8 mouse cellular contexts compared by ENCODE assay signal in genomic region chr13:38766133-38766532, GRCm38 (mm10).
A peak's percentile ranks its signal among the peaks of the same experiment; 100 is the strongest.
DNase-seq lines count a peak whose midpoint lies in the region; ATAC-seq and TF ChIP-seq lines count a peak whose summit lies in the region.

No protein-coding gene starts in this region.

- no peak for ATAC-seq in heart, embryonic 11.5 days (replicated peaks; ENCODE audit: insufficient number of reproducible peaks, low FRiP score, low TSS enrichment)
- no peak for ATAC-seq in midbrain, embryonic 14.5 days (ENCODE audit: low FRiP score, low TSS enrichment)
- no peak for ATAC-seq in midbrain, embryonic 13.5 days
- no peak for ATAC-seq in hindbrain, embryonic 12.5 days (ENCODE audit: low FRiP score)

- H3K4me3 ChIP-seq in heart, adult 2 months: no peak overlapping the region
- no peak overlapping the region for H3K4me3 ChIP-seq in heart, embryonic 11.5 days (ENCODE audit: low read depth, low read length)
- H3K4me3 ChIP-seq in midbrain, embryonic 14.5 days (replicated peaks; ENCODE audit: low read depth, low read length): no peak overlapping the region
- no peak overlapping the region for H3K4me3 ChIP-seq in midbrain, embryonic 13.5 days (replicated peaks)
- no peak overlapping the region for H3K4me3 ChIP-seq in hindbrain, embryonic 12.5 days

- H3K27ac ChIP-seq in heart, adult 2 months: no peak overlapping the region
- H3K27ac ChIP-seq in heart, embryonic 11.5 days (ENCODE audit: low read depth, low read length): no peak overlapping the region
- H3K27ac ChIP-seq in midbrain, embryonic 14.5 days (replicated peaks; ENCODE audit: low read depth, low read length): no peak overlapping the region
- no peak overlapping the region for H3K27ac ChIP-seq in midbrain, embryonic 13.5 days
- H3K27ac ChIP-seq in hindbrain, embryonic 12.5 days: no peak overlapping the region

- intact Hi-C loops in heart, adult 2 months (cut with DNase I): no loop called here

- DNase-seq in heart, adult 2 months: no peak
- DNase-seq in midbrain, embryonic 14.5 days: peak; percentile 51
- DNase-seq in adrenal gland, postnatal 25 days: peak; percentile 13
- peak; percentile 41 for DNase-seq in lung, postnatal 10 days
- no peak for DNase-seq in cerebellum, adult 8-10 months

- H3K79me2 ChIP-seq in heart, adult 2 months (replicated peaks; ENCODE audit: control insufficient read depth, insufficient read depth, low read length): no peaks in the 10 kb centered on the region

- no peaks in the 10 kb centered on the region for H3K4me1 ChIP-seq in heart, adult 2 months (ENCODE audit: control insufficient read depth, insufficient read depth, low read length)
- no peaks in the 10 kb centered on the region for H3K4me1 ChIP-seq in heart, embryonic 11.5 days (ENCODE audit: control insufficient read depth, insufficient read depth, low read length)
- H3K4me1 ChIP-seq in midbrain, embryonic 14.5 days (ENCODE audit: control insufficient read depth, insufficient read depth, low read length): no peaks in the 10 kb centered on the region
- H3K4me1 ChIP-seq in midbrain, embryonic 13.5 days (replicated peaks): no peaks in the 10 kb centered on the region
- no peaks in the 10 kb centered on the region for H3K4me1 ChIP-seq in hindbrain, embryonic 12.5 days

- H3K27me3 ChIP-seq in heart, adult 2 months (ENCODE audit: control insufficient read depth, insufficient read depth, low read length): no peaks in the 10 kb centered on the region
- H3K27me3 ChIP-seq in heart, embryonic 11.5 days (ENCODE audit: control insufficient read depth, insufficient read depth, low read length): no peaks in the 10 kb centered on the region
- no peaks in the 10 kb centered on the region for H3K27me3 ChIP-seq in midbrain, embryonic 14.5 days (ENCODE audit: control insufficient read depth, insufficient read depth, low read length)
- no peaks in the 10 kb centered on the region for H3K27me3 ChIP-seq in midbrain, embryonic 13.5 days
- H3K27me3 ChIP-seq in hindbrain, embryonic 12.5 days: no peaks in the 10 kb centered on the region

- 24% methylated on average over 4 of the region's 4 CpGs for WGBS in heart, adult 2 months
- 34% methylated on average over 4 of the region's 4 CpGs for WGBS in heart, embryonic 11.5 days (ENCODE audit: insufficient replicate concordance)
- 39% methylated on average over 4 of the region's 4 CpGs for WGBS in midbrain, embryonic 14.5 days
- WGBS in midbrain, embryonic 13.5 days: 39% methylated on average over 4 of the region's 4 CpGs
- 40% methylated on average over 4 of the region's 4 CpGs for WGBS in hindbrain, embryonic 12.5 days

- no peak for TF ChIP-seq POLR2A in heart, adult 2 months (IDR thresholded peaks at IDR 0.05; ENCODE audit: insufficient read depth, low read depth, low read length)

- peak; percentile 60 for TF ChIP-seq CTCF in heart, adult 2 months (IDR thresholded peaks at IDR 0.05)

- H3K9ac ChIP-seq in heart, adult 2 months (ENCODE audit: low read depth, low read length): no peak overlapping the region
- no peak overlapping the region for H3K9ac ChIP-seq in heart, embryonic 11.5 days (ENCODE audit: low read depth, low read length)
- no peak overlapping the region for H3K9ac ChIP-seq in midbrain, embryonic 14.5 days (replicated peaks; ENCODE audit: low read length)
- no peak overlapping the region for H3K9ac ChIP-seq in midbrain, embryonic 13.5 days (replicated peaks)
- no peak overlapping the region for H3K9ac ChIP-seq in hindbrain, embryonic 12.5 days

- H3K36me3 ChIP-seq in heart, adult 2 months (ENCODE audit: control insufficient read depth, insufficient read depth, low read length): no peaks in the 10 kb centered on the region
- H3K36me3 ChIP-seq in heart, embryonic 11.5 days (ENCODE audit: control insufficient read depth, insufficient read depth, low read length): no peaks in the 10 kb centered on the region
- H3K36me3 ChIP-seq in midbrain, embryonic 14.5 days (ENCODE audit: control insufficient read depth, insufficient read depth, low read length): no peaks in the 10 kb centered on the region
- no peaks in the 10 kb centered on the region for H3K36me3 ChIP-seq in midbrain, embryonic 13.5 days
- H3K36me3 ChIP-seq in hindbrain, embryonic 12.5 days: no peaks in the 10 kb centered on the region

- no peaks in the 10 kb centered on the region for H3K9me3 ChIP-seq in heart, embryonic 11.5 days (replicated peaks; ENCODE audit: control insufficient read depth, low read length)
- no peaks in the 10 kb centered on the region for H3K9me3 ChIP-seq in midbrain, embryonic 14.5 days (ENCODE audit: control insufficient read depth, low read length)
- H3K9me3 ChIP-seq in midbrain, embryonic 13.5 days: no peaks in the 10 kb centered on the region
- no peaks in the 10 kb centered on the region for H3K9me3 ChIP-seq in hindbrain, embryonic 12.5 days (replicated peaks)

- TF ChIP-seq EP300 in heart, adult 2 months (IDR thresholded peaks at IDR 0.05; ENCODE audit: insufficient read depth, low read depth, low read length): no peak

- no peak overlapping the region for H3K4me2 ChIP-seq in heart, embryonic 11.5 days
- H3K4me2 ChIP-seq in midbrain, embryonic 14.5 days (ENCODE audit: low read length): no peak overlapping the region
- H3K4me2 ChIP-seq in midbrain, embryonic 13.5 days (replicated peaks): no peak overlapping the region
- no peak overlapping the region for H3K4me2 ChIP-seq in hindbrain, embryonic 12.5 days (replicated peaks)

Comparison
In these comparisons a context has a peak if more than half of its experiments do, and no peak if none do; other contexts are left out.
1. DNase-seq: peak in midbrain, embryonic 14.5 days (single experiment), adrenal gland, postnatal 25 days (single experiment) and lung, postnatal 10 days (single experiment); none in heart, adult 2 months (0 of 2) and cerebellum, adult 8-10 months (single experiment).